Mouse (Mus musculus) lung, postnatal 36 days (tissue): Measurements from ENCODE around the gene Tspan3.

Experiments used
- DNase-seq: peaks from one replicate; pipeline ENCODE4 v3.0.0; 2022; ENCODE audit warnings: mixed read lengths

Tspan3 gene

GRCm38 (mm10) chr9:56106274-56107072, 58.8 kb downstream of the Tspan3 start:
- no peak for DNase-seq

DNA sequence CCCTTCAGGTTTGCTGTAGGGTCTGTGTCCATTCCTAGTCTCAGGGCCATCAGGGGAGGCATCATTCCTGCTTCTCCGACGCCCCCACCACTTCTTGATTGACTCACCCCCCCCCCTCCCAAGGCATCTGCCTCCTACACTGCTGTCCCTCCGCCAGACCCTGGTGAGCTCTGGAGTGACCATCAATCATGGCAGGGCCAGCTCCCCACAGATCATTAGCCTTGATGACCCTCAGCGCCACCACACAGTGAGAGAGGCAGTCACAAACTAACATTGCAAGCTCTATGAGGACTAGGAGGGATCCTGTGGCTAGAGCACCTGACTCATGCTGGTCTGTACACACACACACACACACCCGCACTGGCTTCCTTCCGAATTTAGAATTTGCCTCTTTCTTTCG, 60.4 kb downstream of the Tspan3 start:
- DNase-seq = no peak

DNA sequence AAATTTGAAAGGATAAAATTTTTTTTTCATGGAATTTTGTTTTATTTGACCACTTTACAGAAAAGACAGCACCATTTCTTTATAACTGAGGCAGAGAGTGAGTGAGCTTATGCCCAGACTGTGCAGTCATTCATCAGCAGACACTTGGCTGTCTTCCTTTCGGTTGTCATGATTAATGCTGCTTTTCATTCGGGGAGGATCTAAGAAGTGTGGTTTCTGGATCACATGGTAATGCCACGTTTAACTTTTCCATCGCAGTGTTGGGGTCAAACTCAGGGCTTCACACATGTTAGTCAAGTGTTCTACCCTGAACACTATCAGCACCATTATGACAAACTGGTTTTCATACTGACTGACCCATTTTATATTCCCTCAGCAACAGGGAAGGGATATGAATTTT, 64.3 kb downstream of the Tspan3 start:
- no peak for DNase-seq

DNA sequence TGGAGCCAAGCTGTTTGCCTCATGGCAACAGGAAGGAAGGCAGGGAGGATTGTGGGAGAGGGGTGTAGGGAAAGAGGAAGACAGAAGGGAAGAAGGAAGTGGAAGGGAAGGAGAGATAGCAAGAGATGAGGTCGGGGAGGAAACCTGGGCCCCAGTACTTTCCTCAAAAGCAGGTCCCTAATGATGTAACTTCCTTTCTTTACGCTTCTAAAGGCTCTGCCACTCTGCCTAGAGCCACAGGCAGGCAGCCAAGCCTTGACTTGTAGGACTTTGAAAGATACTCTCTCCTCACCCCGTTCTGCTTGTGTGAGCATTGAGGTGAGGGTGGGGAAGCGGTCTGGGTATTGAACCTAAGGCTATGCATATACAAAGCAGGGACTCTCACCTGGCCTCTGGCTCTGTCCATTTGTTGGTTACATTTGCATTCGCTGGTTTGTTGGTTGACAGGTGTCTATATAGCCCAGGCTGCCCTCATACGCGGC, 65.2 kb downstream of the Tspan3 start:
- DNase-seq = no peak

- DNase-seq = no peak
Observed at GRCm38 (mm10) chr9:56097584-56098298, 67.5 kb downstream of the Tspan3 start.

GRCm38 (mm10) chr9:56092102-56092501, 73.2 kb downstream of the Tspan3 start:
- peak; percentile 42 for DNase-seq

DNA sequence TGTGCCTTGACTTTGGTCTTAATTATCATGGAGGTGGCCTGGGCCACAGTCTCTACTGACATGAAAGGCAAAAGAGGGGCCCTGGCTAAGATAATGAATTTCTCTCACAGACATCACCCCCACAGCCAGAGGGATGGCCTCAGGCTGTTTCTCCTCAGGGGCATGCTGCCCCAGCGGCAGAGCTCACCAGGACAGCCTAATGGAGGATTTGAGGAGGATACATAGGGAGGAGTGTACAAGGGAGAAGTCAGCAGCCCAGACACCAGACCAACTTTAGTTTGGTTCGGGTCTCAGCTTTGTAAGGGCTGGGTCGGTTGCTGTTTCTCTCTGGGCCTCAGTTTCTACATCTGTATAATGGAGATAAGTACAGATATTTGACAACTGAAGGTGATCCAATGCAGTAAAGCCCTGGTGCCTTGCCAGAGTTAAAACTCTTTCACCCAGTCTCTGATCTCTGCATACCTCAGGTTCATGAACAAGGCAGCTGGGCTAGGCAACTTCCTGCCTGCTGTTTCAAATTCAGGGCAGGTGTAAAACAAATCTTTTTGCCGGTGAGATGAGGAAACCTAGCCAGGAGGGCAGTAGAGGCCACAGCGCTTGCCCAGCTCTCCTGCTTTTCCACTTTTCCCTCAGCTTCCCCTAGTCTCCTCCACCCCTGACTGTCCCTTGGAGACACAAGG, 74.6 kb downstream of the Tspan3 start:
- no peak for DNase-seq

DNA sequence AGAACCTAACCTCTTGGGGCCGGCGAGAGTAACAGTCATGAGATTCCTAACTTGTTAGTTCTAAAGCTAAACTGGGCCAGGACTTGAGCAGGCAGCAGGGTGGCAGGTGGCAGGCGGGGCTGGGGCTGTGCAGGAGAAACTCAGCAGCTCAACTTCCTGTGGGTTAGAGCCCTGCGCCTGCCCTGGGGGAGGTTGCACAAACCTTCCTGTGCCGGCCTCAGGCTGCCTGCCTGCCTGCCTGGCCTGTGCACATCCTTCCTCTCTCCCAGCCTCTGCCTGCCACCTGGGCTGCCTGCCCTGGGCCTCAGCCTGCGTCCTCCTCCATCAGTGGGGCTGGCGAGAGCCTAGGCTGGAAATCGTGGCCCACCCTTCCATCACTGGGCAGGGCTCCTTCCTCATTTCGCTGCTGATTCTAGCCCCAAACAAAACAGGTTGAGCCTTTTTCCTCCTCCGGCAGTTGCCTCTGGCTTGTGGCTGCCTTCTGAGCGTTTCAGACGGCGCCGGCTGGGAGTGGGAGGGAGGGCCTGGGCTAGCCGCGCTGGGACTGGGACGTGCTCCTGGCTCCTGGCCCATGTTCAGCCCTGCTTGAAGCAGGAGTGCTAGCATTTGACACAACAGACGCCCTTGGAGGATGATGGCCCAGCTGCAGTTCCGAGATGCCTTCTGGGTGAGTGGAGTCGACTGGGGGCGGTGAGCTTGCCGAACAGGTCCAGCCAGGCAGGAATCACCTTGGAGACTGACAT, 75.3 kb downstream of the Tspan3 start, which contains the start of gene Pstpip1:
Gene Pstpip1 (plus strand): TSS at position 185 of the 743 bp plus-strand sequence.
- peak; percentile 65 for DNase-seq

GRCm38 (mm10) chr9:56086524-56086923, 78.8 kb downstream of the Tspan3 start:
- DNase-seq = no peak
